Mouse (Mus musculus): ENCODE measurements at regions not wholly inside any gene's neighbourhood (a gene's known extent, or its start where the extent isn't known, plus 50 kb on each side); places are given as distances from the start of the nearest gene placed in this dataset.

GRCm38 (mm10) chr6:31318506-31318905, 80.0 kb upstream of the Mkln1 start:
- intact Hi-C loops (cut with DNase I), result no loop called here
- no peak for DNase-seq (ENCODE audit: low spot score in 2 of 2)

- no peak for DNase-seq (ENCODE audit: low spot score in 2 of 2)
- intact Hi-C loops (cut with DNase I), result no loop called here
Measured at GRCm38 (mm10) chr6:31319431-31319830, 79.1 kb upstream of the Mkln1 start.

DNA sequence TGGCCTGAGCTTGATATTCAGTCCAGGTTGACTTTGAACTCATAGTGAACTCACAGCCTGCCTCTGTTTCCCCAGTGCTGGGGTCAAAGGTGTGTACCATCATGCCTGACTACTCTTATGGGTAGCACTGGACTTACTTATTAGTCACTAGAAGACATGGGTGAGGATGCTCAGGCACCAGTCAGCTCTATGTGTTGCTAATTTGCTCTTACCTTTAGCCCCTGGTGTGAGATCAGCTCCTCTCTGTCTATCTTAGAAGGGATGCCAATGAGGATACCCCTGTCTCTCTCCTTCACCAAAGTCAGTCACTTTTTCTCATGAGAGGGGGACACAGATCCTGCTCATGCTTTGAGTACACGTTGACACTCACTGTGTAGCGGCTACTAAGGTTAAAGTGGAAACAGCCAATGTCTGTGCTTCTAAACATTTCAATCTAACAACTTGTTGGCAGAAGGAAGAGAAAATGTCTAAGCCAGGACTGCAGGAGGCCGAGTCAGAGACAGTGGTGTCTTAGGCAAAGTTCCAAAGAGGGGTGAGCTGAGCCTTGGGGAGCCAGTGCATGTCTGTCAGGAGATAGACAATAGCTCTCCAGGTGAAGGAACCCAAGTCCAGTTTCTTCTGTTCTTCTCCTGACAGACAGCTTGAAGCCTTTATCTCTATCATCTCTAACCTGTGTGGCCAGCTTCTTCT, 78.2 kb upstream of the Mkln1 start:
- DNase-seq (ENCODE audit: low spot score in 2 of 2), result no peak
- intact Hi-C loops (cut with DNase I), result loop anchor here (5.0 kb wide), 1 partner anchor 103 kb away; no protein-coding TSS in a partner anchor

GRCm38 (mm10) chr6:31321066-31321846, 77.3 kb upstream of the Mkln1 start:
- no peak for DNase-seq (ENCODE audit: low spot score in 2 of 2)
- intact Hi-C loops (cut with DNase I), result loop anchor here (5.0 kb wide), 1 partner anchor 104 kb away; no protein-coding TSS in a partner anchor

DNA sequence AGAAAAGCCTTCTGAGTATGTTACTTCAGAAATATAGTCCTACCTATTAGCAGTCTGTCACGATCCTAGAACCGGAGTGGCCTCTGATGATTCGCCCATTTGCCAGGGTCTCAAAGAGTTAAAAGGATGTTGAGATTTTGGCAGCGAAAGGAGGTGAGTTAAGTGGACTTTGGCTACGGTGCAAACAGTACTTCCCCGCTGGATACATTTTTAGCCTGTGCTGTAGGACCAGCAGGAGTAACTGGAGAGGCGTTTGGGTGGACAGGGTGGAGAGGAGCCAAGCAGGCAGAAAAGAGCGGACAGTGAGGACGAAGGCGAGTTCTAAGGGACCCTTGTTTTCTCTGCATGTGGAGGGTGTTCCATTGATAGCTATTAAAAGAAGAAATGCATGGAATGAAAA, 76.6 kb upstream of the Mkln1 start:
- intact Hi-C loops (cut with DNase I), result loop anchor here (5.0 kb wide), 1 partner anchor 105 kb away; no protein-coding TSS in a partner anchor
- DNase-seq (ENCODE audit: low spot score in 2 of 2), result no peak

GRCm38 (mm10) chr6:31323228-31324190, 75.0 kb upstream of the Mkln1 start:
- intact Hi-C loops (cut with DNase I), result loop anchor here (5.0 kb wide), 1 partner anchor 106 kb away; no protein-coding TSS in a partner anchor
- no peak for DNase-seq (ENCODE audit: low spot score in 2 of 2)

- intact Hi-C loops (cut with DNase I), result loop anchor here (5.0 kb wide), 1 partner anchor 107 kb away; no protein-coding TSS in a partner anchor
- peak; percentile 44 to 77 for DNase-seq (ENCODE audit: low spot score in 2 of 2)
Measured at GRCm38 (mm10) chr6:31324717-31325116, 73.8 kb upstream of the Mkln1 start.

DNA sequence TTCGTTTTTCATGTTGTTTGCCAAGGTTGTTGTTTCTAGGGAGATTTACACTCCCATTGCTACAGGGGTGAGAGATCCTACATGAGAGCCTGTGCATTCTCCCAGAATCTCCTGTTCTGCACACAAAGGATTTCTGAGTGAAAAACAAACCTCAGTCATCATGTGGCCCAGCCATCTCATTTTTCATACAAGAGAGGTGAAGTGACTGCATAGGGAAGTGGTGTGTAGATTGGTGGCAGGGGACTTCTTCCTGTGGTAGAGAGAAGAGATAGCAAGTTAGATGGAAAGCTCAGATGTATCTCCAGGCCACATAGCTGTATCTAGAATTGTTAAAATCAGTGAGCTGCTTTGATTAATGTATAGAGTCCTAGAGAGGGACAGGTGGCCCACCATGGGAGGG, 72.9 kb upstream of the Mkln1 start:
- no peak for DNase-seq (ENCODE audit: low spot score in 2 of 2)
- intact Hi-C loops (cut with DNase I), result no loop called here

GRCm38 (mm10) chr6:31330327-31330726, 68.2 kb upstream of the Mkln1 start:
- intact Hi-C loops (cut with DNase I), result no loop called here
- DNase-seq (ENCODE audit: low spot score in 2 of 2), result no peak

DNA sequence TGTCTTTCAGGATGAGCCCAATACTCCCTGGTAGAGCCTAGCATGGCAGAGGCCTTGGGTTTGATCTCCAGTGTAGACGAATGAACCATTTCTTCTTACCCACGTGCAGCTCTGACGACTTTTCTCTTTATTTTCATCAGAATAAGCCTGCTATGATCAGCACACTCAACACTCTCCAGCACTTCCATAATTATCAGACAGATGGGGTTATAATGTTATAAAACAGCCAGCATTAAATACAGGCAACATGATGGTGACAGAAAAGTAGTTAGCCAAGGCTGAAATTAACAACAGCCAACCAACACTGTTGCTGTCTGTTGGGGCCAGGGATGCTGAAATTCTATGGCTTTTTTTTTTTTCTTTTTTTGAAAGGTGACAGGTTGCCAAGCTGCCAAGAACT, 67.7 kb upstream of the Mkln1 start:
- no peak for DNase-seq (ENCODE audit: low spot score in 2 of 2)
- intact Hi-C loops (cut with DNase I), result no loop called here

DNA sequence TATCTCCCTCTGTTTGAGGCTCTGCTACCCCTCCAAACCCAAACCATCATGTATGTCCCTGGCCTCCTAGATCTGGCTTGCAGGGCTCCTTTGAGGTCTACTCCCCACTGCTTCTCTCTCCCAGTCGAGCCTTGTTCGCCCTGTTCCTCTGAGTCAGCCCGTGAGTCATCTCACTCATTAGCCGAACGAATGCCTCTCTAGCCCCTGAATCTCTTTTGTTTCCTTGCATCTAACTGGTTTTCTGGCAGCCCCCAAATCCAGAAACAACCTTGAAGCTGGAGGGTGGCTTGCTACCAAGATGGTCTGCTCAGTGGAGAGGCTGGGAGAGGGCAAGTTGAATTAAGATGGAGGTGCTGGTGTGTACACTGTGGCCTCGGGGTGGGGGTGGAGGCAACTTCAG, 66.3 kb upstream of the Mkln1 start:
- no peak for DNase-seq (ENCODE audit: low spot score in 2 of 2)

DNA sequence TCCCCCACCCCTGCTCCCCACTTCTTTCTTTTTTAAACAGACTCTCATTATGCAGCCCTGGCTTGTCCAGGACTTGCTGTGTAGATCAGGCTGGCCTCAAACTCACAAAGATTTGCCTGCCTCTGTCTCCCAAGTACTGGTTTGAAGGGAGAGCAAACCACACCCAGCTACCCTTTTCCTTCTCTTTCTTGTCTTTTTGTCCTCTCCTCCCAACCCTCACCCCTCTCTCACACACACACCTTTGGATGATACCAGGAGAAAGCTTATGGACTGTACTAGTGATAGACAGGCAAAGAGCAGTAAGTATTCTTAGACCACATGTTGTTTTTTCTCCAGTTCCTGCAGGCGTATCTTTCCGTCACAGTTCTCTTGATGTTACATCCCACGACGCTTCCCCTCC, 65.8 kb upstream of the Mkln1 start:
- DNase-seq (ENCODE audit: low spot score in 2 of 2), result no peak
- intact Hi-C loops (cut with DNase I), result no loop called here

More for the DNA sequence above, 66.3 kb upstream of the Mkln1 start:
- intact Hi-C loops (cut with DNase I), result no loop called here

GRCm38 (mm10) chr6:31333228-31333922, 65.2 kb upstream of the Mkln1 start:
- intact Hi-C loops (cut with DNase I), result no loop called here

GRCm38 (mm10) chr6:31334086-31334485, 64.4 kb upstream of the Mkln1 start:
- DNase-seq (ENCODE audit: low spot score in 2 of 2), result no peak
- intact Hi-C loops (cut with DNase I), result no loop called here

More at GRCm38 (mm10) chr6:31333228-31333922, 65.2 kb upstream of the Mkln1 start:
- no peak for DNase-seq (ENCODE audit: low spot score in 2 of 2)

- DNase-seq (ENCODE audit: low spot score in 2 of 2), result peak; percentile 37 to 54
- intact Hi-C loops (cut with DNase I), result no loop called here
Measured at GRCm38 (mm10) chr6:31339122-31339947, 59.2 kb upstream of the Mkln1 start.

GRCm38 (mm10) chr6:31339948-31340250, 58.6 kb upstream of the Mkln1 start:
- DNase-seq (ENCODE audit: low spot score in 2 of 2), result peak in 1 of 2 experiments; percentile 34
- intact Hi-C loops (cut with DNase I), result no loop called here

GRCm38 (mm10) chr6:31345366-31346084, 53.0 kb upstream of the Mkln1 start:
- intact Hi-C loops (cut with DNase I), result no loop called here
- no peak for DNase-seq (ENCODE audit: low spot score in 2 of 2)

DNA sequence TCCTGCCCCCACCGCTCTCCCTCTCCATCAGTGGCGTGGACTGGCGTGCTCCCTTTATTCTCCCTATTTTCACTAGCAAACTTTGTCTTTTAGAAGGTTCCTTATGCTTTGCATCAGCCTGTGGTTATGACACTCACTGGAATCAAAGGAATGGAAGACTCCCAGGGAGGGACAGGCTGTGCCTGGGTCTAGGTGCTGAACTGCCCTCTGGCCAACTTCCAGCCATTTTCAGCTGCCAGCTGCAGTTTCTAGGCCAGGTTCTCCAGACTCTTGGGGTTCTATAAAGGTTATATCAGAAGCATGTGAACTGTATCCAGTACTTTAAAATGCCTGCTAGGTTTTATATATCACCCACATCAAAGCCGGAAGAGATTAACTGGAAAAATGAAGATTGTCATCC, 50.2 kb upstream of the Mkln1 start:
- DNase-seq (ENCODE audit: low spot score in 2 of 2), result no peak
- intact Hi-C loops (cut with DNase I), result no loop called here

Data from left cerebral cortex, postnatal 14 days (tissue).